Mouse (Mus musculus) liver, embryonic 14.5 days (tissue): Measurements from ENCODE around the gene Svop.

ENCODE experiments used
- CTCF ChIP-seq: IDR thresholded peaks from 2 replicates; pipeline ENCODE4 v1.5.1; 2016; ENCODE audit warnings: antibody characterized with exemption, low read depth, control low read depth
- EP300 ChIP-seq: IDR thresholded peaks from 2 replicates; pipeline ENCODE4 v1.6.1; 2016; ENCODE audit warnings: antibody characterized with exemption, low read depth

DNA sequence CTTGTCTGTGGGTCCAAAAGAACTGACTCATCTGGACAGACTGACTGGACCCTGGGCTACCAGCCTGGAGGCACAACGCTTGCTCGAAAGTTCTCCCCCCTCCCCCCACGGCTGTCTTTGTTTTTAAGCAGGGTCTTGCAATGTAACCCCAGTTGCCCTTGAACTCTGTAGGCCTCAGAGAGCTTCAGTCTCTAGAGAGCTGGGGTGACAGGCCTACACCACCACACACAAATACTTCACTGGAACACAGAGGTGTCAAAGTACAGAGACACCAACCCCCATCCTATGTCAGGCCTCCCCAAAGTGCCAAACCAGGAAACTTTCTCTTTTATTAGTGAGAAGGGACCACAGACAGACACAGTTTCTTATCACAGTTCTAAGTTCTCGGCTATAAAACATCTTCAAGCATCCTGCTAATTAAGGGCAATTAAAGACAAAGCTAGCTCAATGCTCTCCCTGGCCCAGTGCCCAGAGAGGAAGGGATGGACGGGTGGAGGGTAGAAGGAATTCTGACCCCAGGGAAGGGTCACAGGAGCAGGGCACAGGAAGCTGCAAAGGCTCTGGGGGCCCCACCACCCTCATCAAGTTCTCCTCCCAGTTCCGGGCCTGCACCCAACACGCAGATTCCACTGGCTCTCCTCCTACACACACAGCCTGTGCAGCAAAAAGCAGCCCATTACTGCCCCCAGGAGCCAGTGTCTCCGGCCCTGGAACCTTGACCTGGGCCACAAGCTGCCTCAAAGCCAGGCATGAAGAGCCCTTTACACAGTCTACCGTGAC, 105.0 kb downstream of the Svop start:
- TF ChIP-seq EP300 (no peak), CTCF (no peak; the same call in 1 of the 2 replicates)
